Mouse (Mus musculus): ENCODE data around the gene Bscl2. TPM values are rescaled to one million over a fixed set of nuclear protein-coding genes. Genes with fewer than 3 reads are reported as not detected.
A peak's percentile ranks its signal among the peaks of the same experiment; 100 is the strongest.
"Not testable (repeated sequence)": the region's sequence is repeated elsewhere in the genome, so short reads cannot be mapped to it uniquely, and the experiment has no call there.

Gene Bscl2
- polyA plus RNA-seq, 1 experiment from 2014 or later, result 68.7 TPM

DNA sequence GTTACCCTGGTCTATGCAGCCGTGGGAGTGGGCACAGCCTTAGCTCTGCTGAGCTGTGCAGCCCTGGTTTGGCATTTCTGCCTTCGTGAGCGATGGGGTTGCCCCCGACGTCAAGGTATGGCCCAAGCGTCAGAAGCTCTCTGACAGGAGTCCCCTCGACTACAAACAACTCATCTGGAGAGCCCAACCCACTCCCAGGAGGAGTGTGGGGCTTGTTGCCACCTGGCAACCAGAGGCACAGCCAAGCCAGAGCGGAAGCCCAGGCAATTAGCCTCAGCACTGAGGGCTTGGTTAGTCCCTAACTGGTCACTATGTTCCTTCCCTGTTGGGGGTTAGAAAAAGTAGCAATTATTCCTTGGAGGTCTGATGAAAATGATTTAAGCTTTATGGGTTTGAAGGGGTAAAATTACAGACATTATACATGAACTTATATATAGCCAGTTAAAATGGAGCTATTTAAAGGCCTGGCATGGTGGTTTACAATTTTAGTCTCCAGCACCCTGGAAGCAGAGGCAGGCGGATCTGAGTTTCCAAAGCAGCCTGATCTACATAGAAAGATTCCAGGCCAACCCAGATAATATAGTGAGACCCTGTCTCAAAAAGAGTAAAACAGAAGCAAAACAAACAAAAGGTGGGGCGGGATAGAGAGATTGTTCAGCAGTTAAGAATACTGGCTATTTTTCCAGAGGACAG is 15.1 kb downstream of the Bscl2 start:
- Histone ChIP-seq H3K9me3 (no peaks in the 10 kb centered on the region), H3K9ac (replicated peaks) (no peak overlapping the region), H3K4me1 (no peaks in the 10 kb centered on the region), H3K36me3 (peaks cover 17% of the 10 kb centered on the region), H3K27ac (replicated peaks) (no peak overlapping the region), H3K4me2 (replicated peaks) (no peak overlapping the region), H3K4me3 (no peak overlapping the region), H3K27me3 (0 out of 2 replicates have a peak, but pooled peaks cover 2% of the 10 kb centered on the region)
- ATAC-seq (ENCODE audit: low FRiP score, low read depth), result no peak
- 58% methylated on average over 10 of the region's 10 CpGs for WGBS

DNA sequence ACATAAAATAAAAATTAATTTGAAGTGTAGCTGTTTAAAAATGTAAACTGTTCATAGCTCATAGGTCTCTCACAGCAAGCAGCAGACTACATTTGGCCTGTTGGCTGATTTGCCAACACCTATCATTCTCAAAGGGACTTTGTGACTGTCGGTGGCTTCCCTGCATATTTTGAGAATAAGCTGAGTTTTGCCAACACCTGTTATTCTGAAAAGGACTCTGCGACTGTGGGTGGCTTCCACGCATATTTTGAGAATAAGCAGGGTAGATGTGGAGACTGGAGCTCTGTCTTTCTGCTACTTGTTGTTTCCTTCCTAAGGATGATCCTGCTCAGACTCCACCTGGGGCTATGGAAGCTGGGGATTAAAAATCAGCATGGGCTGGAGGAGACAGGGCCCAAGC is 15.8 kb downstream of the Bscl2 start:
- H3K4me3 ChIP-seq, result no peak overlapping the region
- H3K27ac ChIP-seq (replicated peaks), result no peak overlapping the region
- no peak for ATAC-seq (ENCODE audit: low FRiP score, low read depth)
- no peak overlapping the region for H3K4me2 ChIP-seq (replicated peaks)
- no peaks in the 10 kb centered on the region for H3K4me1 ChIP-seq
- peaks cover 10% of the 10 kb centered on the region; the same call in 1 of the 2 replicates for H3K36me3 ChIP-seq
- 0 out of 2 replicates have a peak, but pooled peaks cover 2% of the 10 kb centered on the region for H3K27me3 ChIP-seq
- H3K9me3 ChIP-seq, result no peaks in the 10 kb centered on the region
- H3K9ac ChIP-seq (replicated peaks), result no peak overlapping the region
- 86% methylated on average over 3 of the region's 3 CpGs for whole genome bisulfite sequencing

DNA sequence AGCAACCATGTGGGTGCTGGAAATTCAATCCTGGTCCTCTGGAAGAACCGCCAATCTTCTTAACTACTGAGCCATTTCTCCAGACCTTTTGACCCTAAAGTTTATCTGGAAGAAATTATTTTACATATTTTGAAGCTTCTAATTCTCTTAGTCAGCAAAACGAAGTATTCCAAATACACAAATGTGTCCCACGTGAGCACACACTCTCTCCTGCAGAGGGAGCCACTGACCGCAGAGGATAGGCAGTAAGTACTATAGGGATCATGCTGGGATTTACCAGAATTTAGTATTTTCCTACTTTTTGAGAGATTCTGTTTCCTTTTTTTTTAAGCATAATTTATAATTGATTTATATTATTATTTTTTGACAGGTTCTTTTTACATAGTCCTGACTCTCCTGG is 20.4 kb downstream of the Bscl2 start:
- Histone ChIP-seq H3K27ac (replicated peaks) (no peak overlapping the region), H3K4me3 (no peak overlapping the region), H3K9me3 (no peaks in the 10 kb centered on the region), H3K9ac (replicated peaks) (no peak overlapping the region), H3K4me1 (no peaks in the 10 kb centered on the region), H3K27me3 (0 out of 2 replicates have a peak, but pooled peaks cover 2% of the 10 kb centered on the region), H3K4me2 (replicated peaks) (no peak overlapping the region), H3K36me3 (no peaks in the 10 kb centered on the region)
- ATAC-seq (ENCODE audit: low FRiP score, low read depth), result no peak
- WGBS, result 38% methylated on average over 4 of the region's 4 CpGs

DNA sequence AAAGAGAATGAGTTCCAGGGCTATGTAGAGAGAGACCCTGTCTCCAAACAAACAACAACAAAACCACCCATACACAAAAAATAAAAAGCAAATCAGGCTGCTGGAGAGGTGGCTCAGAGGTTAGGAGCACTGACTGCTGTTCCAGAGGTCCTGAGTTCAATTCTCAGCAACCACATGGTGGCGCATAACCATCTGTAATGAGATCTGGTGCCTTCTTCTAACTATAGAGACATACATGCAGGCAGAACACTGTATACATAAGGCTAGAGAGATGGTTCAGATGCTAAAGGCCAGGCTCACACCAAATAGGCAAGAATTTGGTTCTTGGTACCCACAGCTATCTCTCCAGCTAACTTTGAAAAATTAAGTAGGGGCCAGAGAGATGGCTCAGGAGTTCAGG is 21.8 kb downstream of the Bscl2 start:
- WGBS, result 20% methylated on average over 1 of the region's 1 CpGs
- Histone ChIP-seq H3K36me3 (no peaks in the 10 kb centered on the region), H3K9ac (replicated peaks) (no peak overlapping the region), H3K4me1 (no peaks in the 10 kb centered on the region), H3K9me3 (no peaks in the 10 kb centered on the region), H3K4me3 (no peak overlapping the region), H3K4me2 (replicated peaks) (no peak overlapping the region), H3K27me3 (0 out of 2 replicates have a peak, but pooled peaks cover 2% of the 10 kb centered on the region), H3K27ac (replicated peaks) (no peak overlapping the region)
- ATAC-seq (ENCODE audit: low FRiP score, low read depth), result no peak

DNA sequence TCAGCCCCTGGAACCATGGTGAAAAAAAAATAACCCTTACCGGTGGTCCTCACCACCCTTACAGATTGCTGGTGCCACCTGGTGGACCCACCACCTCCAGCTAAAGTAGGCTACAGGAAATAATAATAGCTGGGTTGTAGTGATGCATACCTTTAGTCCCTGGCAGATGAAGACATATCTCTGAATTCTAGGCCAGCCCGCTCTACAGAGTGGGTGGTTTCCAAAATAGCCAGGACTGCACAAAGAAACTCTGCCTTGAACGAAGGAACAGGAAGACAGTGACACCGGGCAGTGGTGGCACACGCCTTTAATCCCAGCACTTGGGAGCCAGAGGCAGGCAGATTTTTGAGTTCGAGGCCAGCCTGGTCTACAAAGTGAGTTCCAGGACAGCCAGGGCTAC is 27.0 kb downstream of the Bscl2 start:
- no peak overlapping the region for H3K9ac ChIP-seq (replicated peaks)
- 86% methylated on average over 6 of the region's 6 CpGs for WGBS
- ATAC-seq (ENCODE audit: low FRiP score, low read depth), result no peak
- H3K9me3 ChIP-seq, result no peaks in the 10 kb centered on the region
- H3K27ac ChIP-seq (replicated peaks), result no peak overlapping the region
- H3K4me1 ChIP-seq, result no peaks in the 10 kb centered on the region
- H3K4me3 ChIP-seq, result no peak overlapping the region
- no peaks in the 10 kb centered on the region for H3K27me3 ChIP-seq
- no peaks in the 10 kb centered on the region for H3K36me3 ChIP-seq
- H3K4me2 ChIP-seq (replicated peaks), result no peak overlapping the region

DNA sequence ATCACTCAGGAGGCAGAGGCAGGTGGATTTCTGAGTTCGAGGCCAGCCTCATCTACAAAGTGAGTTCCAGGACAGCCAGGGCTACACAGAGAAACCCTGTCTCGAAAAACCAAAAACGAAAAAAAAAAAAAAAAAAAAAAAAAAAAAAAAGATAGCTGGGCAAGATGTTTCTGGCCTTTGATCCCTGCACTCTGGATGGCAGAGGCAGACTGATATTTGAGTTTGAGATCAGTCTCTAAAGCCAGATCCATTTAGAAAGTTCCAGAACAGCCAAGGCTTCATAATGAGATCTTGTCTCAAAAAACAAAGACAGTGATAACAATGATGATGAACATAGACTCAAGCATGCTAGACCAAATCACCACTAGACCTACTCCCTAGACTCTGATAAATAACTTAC is 33.1 kb downstream of the Bscl2 start:
- H3K4me1 ChIP-seq, result peaks cover 13% of the 10 kb centered on the region
- H3K27ac ChIP-seq (replicated peaks); H3K27me3 ChIP-seq; H3K4me3 ChIP-seq; H3K9ac ChIP-seq (replicated peaks); ATAC-seq (ENCODE audit: low FRiP score, low read depth); H3K9me3 ChIP-seq; H3K4me2 ChIP-seq (replicated peaks): not testable (repeated sequence)
- WGBS, result 82% methylated on average over 3 of the region's 3 CpGs
- H3K36me3 ChIP-seq, result peaks cover 24% of the 10 kb centered on the region

DNA sequence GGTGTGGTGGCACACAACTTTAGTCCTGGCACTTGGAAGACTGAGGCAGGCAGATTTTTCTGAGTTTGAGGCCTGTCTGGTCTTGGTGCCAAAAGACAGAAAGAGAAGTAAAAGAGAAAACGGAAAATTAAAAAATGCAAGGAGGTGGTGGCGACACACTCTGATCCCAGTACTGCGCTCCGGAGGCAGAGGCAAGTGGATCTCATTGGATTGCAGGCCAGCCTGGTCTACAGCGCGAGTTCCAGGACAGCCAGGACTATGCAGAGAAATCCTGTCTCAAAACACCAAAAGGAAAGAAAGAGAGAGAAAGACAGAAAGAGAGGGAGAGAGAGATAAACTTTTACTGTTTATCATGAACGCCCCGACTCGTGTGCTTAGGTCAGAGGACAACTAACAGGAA is 33.6 kb downstream of the Bscl2 start:
- peak overlapping the region; percentile 94 for H3K9ac ChIP-seq (replicated peaks)
- H3K27me3 ChIP-seq, result no peaks in the 10 kb centered on the region
- H3K9me3 ChIP-seq, result no peaks in the 10 kb centered on the region
- H3K4me3 ChIP-seq, result peak overlapping the region; percentile 93
- H3K36me3 ChIP-seq, result peaks cover 28% of the 10 kb centered on the region
- peak overlapping the region; percentile 73 for H3K27ac ChIP-seq (replicated peaks)
- H3K4me2 ChIP-seq (replicated peaks), result peak overlapping the region; percentile 91
- 61% methylated on average over 9 of the region's 9 CpGs for WGBS
- peak; percentile 50 for ATAC-seq (ENCODE audit: low FRiP score, low read depth)
- H3K4me1 ChIP-seq, result peaks cover 13% of the 10 kb centered on the region

DNA sequence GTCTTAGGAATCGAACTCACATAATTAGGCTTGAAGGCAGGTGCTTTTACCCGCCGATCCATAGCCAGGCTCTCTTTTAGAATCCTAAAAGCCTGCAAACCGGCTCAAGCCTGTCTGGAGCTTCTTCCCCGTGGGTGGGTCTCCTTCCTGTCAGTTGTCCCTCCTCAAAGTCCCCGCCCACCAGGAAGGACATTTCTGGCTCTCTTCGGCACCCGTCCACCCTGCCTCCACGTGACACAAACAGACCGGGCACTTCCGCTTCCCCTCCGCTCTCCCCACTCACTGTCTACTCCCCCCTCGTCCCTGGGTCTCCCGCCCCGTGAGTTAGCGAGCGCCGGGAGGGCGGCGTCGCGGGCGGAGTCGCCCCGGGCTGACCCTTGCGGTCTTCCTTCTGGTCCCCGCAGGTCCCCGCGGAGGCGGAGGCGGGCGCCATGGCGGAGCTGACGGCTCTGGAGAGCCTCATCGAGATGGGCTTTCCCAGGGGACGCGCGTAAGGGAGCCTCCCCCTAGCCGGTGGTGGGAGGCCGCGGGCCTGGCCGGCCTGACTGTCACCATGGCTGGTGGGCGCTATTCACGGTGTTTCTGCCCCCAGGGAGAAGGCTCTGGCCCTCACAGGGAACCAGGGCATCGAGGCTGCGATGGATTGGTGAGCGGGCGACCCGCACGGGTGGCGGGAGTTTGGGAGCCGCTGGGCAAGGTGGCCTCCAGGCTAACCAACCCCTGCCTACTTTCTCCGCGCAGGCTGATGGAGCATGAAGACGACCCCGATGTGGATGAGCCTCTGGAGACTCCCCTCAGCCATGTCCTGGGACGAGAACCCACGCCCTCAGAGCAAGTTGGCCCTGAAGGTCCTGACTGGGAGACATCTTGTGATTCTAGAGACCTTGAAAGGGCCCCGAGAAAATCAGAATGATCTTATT is 34.3 kb downstream of the Bscl2 start, which contains the start of gene Ubxn1:
TSS of gene Ubxn1 (plus strand) at position 230 of the 920 bp plus-strand sequence.
- H3K4me3 ChIP-seq, result peak within 1 kb of the TSS; percentile 93
- H3K9me3 ChIP-seq, result no peaks in the 10 kb centered on the region
- peaks cover 13% of the 10 kb centered on the region for H3K4me1 ChIP-seq
- peaks cover 35% of the 10 kb centered on the region for H3K36me3 ChIP-seq
- WGBS, result 1% methylated on average over 59 of the region's 59 CpGs
- H3K9ac ChIP-seq (replicated peaks), result peak within 1 kb of the TSS; percentile 94
- ATAC-seq (ENCODE audit: low FRiP score, low read depth), result peak; percentile 99
- H3K4me2 ChIP-seq (replicated peaks), result peak within 1 kb of the TSS; percentile 91
- peak within 1 kb of the TSS; percentile 73 for H3K27ac ChIP-seq (replicated peaks)
- H3K27me3 ChIP-seq, result no peaks in the 10 kb centered on the region

DNA sequence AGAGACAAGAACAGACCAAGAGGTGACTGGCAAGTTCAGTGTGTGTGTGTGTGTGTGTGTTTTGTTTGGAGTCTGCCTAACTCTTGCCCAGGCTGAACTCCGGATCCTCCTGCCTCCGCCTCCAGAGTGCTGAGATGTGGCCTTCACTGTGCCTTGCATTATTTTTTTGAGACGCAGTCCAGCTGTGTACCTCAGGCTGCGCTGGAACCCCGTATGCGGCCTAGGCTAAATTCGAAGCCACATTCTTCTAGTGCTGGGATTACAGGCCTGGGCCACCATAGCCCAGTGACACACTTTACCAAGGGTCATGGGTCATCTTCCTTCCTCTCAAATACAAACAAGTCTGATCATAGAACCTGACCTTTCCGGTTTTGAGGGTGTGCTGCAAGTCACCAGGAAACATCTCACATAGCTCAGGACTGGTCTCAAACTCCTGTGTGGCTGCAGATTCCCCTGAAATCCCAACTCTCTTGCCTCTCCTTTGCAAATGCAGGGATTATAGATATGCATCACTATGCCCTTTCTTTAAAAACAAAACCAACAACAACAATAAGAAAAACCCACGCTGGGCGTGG is 35.1 kb downstream of the Bscl2 start:
- 75% methylated on average over 10 of the region's 10 CpGs for WGBS
- peaks cover 13% of the 10 kb centered on the region for H3K4me1 ChIP-seq
- peak overlapping the region; percentile 93 for H3K4me3 ChIP-seq

DNA sequence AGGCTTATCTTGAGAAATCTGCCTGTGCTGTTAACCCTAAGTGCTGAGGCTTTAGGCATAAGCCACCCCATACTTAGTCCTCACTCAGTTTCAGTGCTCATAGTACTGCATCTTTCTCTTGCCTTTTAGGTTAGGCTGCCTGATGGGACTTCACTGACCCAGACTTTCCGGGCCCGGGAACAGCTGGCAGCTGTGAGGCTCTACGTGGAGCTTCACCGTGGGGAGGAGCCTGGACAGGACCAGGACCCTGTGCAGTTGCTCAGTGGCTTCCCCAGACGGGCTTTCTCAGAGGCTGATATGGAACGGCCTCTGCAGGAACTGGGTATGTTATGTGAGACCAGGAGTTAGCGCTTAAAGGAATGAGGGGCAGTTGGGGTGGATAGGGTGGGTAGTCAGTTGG is 37.8 kb downstream of the Bscl2 start:
- 95% methylated on average over 7 of the region's 7 CpGs for WGBS
- no peaks in the 10 kb centered on the region for H3K9me3 ChIP-seq
- peaks cover 19% of the 10 kb centered on the region for H3K4me1 ChIP-seq
- ATAC-seq (ENCODE audit: low FRiP score, low read depth), result no peak
- H3K4me3 ChIP-seq, result no peak overlapping the region
- no peaks in the 10 kb centered on the region for H3K27me3 ChIP-seq
- peaks cover 51% of the 10 kb centered on the region for H3K36me3 ChIP-seq
- H3K27ac ChIP-seq (replicated peaks), result no peak overlapping the region
- no peak overlapping the region for H3K4me2 ChIP-seq (replicated peaks)
- no peak overlapping the region for H3K9ac ChIP-seq (replicated peaks)

More for the DNA sequence above, 35.1 kb downstream of the Bscl2 start:
- H3K36me3 ChIP-seq, result peaks cover 43% of the 10 kb centered on the region
- peak overlapping the region; percentile 91 for H3K4me2 ChIP-seq (replicated peaks)
- no peaks in the 10 kb centered on the region for H3K27me3 ChIP-seq
- ATAC-seq (ENCODE audit: low FRiP score, low read depth), result no peak
- peak overlapping the region; percentile 73 for H3K27ac ChIP-seq (replicated peaks)
- peak overlapping the region; percentile 94 for H3K9ac ChIP-seq (replicated peaks)
- no peaks in the 10 kb centered on the region for H3K9me3 ChIP-seq

DNA sequence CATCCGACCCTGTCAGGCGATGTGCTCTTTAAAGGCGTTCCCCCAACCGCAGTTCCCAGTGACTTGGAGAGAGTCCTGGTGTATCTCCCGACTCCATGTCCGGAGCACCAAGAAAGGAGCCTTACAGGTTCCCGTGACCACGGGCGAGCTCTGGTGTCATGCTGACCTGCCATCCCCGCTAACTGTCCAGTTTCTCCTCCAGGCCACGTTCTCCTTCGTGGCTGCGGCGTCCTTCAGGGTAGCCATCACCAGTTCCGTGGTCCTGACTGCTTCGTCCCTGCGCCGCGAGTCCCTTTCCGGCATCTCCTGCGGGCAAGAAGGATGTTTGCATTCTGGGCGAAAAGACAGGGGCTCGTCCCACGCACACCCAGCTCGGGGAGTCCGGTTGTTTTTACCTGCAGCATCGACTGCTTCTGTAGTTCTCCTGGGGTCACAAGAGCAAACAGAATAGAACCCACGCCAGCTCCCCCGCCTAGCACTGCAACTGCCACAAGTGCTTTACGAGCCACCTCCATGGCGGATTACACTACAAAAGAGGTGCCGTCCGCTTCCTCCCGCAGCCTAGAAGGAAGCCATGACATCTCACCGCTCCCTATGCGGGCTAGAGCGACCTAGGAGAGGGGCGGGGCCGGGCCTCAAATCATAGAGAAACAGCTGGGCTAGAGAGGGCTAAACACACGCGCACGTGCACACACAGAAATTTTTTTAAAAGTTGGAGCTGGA is 43.2 kb downstream of the Bscl2 start, which contains the start of gene Uqcc3:
TSS of gene Uqcc3 (minus strand) at position 613 of the 723 bp plus-strand sequence.
- Histone ChIP-seq H3K4me1 (peaks cover 12% of the 10 kb centered on the region), H3K4me3 (peak within 1 kb of the TSS; percentile 69), H3K36me3 (peaks cover 27% of the 10 kb centered on the region), H3K9ac (replicated peaks) (peak within 1 kb of the TSS; percentile 80), H3K4me2 (replicated peaks) (peak within 1 kb of the TSS; percentile 92), H3K9me3 (no peaks in the 10 kb centered on the region), H3K27ac (replicated peaks) (peak within 1 kb of the TSS; percentile 83), H3K27me3 (no peaks in the 10 kb centered on the region)
- under 1% methylated on average over 42 of the region's 42 CpGs for WGBS
- peak; percentile 98 for ATAC-seq (ENCODE audit: low FRiP score, low read depth)

Measured in midbrain, embryonic 12.5 days (tissue).